Mouse (Mus musculus) spleen, postnatal 36 days (tissue): Measurements from ENCODE around the gene Rell1.

Experiments
- DNase-seq, 2 experiments: peaks; one replicate each; pipeline ENCODE4 v3.0.0; 2022; ENCODE audit warnings: low spot score in 2 of 2, mixed read lengths in 1 of 2

Gene Rell1

DNA sequence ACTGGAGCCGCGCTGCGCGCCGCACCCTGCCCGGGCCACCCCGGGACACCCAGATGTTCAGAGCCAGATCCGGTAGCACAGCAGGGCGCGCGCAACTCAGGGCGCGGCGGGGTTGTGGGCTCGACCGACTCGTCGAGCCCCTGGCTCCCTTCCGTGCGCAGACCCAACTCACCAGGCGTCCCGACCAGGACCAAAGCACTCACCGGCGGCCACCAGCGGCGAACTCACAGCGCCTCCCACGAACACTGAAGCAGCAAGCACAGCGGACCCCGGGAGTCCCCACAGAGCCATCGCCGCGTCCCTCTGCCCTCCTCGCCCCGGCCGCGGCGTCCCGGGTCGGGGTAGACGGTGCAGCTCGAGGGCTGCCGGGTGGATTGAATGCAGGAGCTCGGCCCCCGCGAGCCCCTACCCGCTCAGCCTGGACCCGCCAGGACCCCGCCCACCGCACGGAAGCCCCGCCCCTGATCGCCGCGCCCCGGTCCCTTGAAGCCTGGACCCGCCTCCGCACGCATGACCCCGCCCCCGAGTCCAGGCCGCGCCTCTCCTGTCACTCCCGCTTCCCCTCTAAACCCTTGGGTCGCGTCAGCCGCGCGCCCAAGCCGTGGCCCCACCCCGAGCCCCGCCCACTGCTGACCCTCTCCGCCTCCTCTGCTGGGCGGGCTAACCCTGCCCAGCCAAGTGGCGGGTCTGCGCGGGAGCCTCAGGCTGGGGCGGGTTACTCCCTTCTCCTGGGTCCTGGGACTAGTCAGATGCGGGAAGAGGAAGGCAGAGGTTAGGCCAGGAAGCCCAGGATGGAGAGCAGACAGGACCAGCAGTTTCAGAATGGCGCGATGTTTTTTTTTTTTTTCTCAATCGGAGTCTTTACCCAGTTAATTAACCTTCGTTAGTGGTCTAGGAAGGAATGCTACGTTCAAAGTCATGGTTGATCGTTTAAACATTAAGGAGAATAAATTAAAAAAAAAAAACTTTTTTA, at the start of gene Rell1:
TSS of gene Rell1 (minus strand) at position 455 of the 973 bp plus-strand sequence.
- DNase-seq, result peak; percentile 97 to 98

DNA sequence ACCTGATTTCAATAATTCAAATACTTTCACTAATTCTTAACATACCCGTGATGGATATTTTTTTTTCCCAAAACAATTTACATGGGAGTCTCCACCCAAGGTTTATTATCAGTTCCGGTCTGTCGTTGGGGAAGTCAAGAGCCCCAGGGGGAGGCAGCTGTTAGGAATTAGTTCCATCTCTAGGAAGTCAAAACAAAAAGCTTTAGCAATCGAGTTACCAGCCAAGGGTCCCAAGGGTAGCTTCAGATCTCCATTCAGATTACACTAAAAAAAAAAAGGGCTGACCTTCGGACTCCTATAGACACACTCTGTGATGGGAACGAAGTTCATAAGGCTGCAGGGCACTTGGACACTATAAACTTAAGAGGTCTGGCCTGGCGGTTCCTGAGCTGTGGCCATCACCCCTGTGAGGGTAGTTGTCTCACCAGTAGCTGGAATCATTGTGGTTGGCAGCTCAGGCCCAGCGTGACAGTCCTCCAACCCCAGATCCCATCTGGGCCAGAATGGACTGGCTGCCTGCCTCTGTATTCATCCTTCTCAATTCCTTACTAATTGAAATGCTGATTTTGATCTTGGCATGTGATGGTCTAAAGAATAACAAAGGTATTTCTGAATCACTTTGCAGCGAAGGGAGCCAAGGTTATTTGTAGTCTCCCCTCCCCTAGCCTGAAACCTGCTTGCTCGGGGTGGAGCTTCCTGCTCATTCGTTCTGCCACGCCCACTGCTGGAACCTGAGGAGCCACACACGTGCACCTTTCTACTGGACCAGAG, 44.1 kb upstream of the Rell1 start:
- no peak for DNase-seq

DNA sequence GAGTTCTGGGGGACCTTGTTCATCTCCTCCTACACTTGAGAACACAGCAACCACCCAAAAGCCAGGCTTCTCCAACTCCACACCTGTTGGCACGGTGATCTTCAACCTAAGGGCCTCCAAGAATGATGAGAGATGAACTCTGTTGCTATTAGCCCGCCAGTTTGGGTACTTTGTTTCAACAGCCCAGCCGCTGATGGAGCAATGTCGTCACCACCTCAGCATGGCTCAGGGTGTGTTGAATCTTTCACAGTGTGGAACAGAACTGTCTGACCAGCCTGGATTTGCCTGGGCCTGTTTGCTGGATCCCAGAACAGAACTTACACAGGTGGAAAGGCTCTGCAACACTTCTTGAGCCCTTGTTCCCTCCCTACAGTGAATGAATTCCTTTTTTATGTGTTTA, 37.9 kb upstream of the Rell1 start:
- no peak for DNase-seq

DNA sequence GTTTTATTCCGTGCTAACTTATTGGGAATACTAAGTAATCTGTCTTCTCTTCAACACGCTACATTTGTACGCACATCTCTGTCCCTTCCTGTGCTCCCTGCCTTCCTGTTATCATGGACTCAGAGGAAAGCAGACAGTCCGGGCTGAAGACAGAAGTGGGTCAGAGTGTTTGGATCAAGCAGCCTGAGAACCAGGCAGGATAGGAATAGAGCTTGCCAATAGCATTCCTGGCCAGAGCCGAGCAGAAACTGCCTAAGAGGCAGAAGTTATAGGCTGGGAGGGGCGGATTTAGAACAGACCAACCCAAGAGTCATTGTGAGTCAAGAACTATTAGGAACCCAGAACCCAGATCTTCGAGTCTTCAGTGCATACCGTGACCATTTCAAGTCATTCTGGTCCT, 34.6 kb upstream of the Rell1 start:
- DNase-seq, result no peak

DNA sequence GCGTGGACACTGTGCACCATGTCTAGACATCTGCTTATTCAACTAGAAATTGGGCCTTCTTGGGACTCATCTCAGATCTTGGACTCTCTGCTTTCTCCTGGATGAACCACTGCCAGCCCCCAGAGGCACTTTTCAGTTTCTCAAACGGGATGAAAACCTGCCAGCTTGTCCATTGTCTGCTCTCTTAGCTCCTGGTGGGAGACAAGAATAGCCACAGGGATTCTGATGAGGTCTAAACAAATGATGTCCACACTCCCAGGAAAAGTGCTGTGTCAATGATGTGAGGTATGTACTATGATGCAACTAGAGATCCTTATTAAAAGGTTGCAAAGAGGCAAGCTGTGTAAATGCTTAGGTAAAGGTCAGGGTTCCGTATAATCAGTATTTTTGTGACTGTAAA, 25.2 kb upstream of the Rell1 start:
- no peak for DNase-seq

DNA sequence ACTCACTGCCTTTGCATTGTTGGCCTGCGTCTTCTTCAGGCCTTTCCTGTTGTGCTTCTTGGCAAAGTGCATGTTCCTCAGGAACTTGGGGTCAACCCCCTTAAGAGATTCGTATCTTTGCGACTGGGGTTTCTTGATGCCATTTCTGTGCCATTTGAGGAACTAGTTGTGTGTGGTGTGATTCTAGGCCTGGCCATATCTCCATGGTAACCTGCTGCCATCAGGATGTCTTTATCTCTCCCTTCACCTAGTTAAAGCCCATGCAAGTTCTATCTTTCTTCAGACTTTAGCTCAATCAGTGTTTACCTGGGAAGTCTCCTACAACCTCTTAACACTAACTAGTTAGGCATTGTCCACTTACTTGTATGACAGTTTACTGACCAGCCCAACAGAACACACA, 22.0 kb upstream of the Rell1 start:
- no peak for DNase-seq

DNA sequence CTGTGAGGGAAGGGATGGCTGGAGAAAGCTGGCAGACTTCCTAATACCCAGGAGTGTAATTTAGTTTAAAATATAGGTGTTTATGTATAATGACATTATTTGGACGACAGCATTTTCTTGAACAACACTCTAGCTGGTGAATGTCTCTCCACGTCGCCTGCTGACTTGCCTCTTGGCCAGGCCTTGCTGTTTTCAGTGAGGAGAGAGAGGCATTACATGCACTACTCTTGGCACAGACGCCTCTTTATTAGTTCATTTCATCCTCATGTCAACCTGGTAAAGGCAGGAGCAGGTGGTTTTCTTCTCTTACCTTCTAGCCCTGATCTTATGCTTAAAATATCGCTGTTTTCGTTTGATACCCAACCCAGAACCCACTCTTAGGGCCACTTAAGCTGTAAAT, 17.6 kb upstream of the Rell1 start:
- no peak for DNase-seq

DNA sequence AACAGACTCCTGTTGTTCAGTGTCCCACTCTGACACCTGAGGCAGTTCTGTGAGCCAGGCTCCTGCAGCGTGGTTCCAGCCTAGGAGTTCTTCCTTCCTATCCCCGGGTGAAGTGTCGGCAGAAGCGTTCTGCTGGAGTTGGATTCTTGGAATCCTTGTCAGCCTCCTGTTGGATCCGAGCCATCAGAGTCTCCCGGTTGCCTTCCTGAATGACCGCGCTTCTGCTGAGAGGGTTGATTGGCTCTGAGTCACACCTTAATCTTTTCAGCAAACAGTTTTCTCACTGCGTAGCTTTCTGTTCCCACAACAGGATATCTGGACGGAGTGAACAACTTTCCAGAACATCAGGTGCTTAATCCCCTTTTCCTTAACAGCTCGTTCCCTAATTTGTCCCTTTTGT, 13.6 kb upstream of the Rell1 start:
- DNase-seq, result no peak

DNA sequence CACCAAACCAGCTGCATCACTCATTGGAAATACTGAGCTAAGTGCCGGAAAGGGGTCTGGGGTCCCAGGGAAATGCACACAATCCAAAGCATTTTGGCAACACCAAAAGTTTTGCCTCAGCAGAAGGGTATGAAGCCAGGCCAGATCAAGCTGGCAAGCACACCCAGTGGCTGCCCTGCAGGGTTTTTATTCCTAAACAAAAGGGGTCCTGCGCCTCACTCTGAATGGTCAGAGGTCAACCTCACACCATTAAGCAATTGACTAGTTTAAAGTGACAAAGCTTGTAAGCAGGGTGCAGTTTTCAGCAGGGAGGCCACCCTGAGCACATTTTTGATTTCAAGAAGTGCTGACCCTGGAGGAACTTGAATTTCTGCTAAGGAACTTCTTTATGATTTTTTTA, 2.3 kb upstream of the Rell1 start:
- DNase-seq, result no peak

DNA sequence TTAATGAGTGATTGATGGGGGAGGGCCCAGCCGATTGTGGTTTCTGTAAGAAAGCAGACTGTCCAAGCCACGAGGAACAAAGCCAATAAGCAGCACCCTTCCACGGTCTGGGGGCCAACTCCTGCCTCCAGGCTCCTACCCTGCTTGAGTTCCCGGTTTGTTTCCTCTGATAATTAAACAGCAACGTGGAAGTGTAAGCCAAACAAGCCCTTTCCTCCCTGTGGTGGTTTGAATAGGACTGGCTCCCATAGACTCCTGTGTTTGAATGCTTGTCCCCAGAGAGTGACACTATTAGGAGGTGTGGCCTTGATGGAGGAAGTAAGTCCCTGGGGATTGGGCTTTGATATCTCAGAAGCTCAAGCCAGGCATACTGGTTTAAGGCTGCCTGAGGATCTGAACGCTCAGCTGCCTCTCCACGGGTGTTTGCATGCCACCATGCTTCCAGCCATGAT, 1.6 kb upstream of the Rell1 start:
- DNase-seq, result peak; percentile 36 to 48

DNA sequence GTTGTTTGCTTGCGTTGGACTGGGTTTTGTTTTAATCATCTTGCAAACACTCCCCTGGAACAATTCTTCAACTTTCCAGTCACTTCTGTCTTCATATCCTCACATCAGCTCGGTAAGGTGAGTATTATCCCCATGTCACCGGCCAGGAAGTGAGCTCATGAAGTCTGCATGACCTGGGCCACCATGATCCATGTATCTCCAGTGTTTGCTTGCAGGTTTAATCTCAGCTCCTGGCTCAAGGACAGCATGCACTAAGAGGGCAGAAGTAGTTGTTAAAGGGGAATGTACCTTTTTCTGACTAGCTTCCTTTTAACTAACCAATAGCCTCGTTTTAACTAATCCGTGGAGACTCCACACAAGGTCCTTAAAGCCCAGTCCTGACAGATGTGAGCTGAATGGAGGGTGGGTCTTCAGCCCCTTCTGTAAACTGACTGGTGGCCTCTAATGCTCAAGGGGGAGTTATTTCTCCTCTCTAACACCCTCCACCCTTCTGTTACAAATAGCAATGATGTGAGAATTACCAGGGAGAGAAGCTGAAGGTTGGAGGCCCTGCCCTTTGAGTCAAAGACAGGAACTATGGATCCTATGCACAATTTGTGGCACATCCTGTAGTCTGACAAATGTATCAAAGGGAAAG, 897 bp upstream of the Rell1 start:
- no peak for DNase-seq

DNA sequence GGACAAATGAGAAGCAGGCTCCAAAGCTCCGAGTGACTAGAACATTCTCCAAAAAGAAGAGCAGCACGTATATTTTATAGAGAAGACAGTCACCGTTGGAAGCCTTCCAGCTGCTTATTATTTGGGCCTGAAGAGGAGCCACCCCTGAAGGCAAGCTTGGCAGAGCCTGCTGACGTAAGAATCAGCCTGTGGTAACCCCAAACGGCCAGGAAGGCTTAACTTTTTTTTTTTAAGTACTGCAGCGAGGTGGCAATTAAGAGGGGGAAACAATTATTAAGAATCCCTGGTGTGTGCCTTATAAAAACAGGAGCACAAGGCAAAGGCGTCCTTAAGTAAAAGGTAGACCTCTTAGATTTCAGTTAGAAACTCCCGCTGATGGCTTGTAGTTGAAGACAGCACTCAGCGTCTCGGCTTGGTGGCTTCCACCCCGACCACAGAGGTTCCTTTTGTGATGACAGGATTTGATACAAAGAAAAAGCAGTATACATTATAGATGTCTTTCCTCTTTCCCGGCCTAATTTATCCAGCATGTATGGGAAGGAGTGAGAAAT, 1.0 kb downstream of the Rell1 start:
- DNase-seq, result peak in 1 of 2 experiments; percentile 41

DNA sequence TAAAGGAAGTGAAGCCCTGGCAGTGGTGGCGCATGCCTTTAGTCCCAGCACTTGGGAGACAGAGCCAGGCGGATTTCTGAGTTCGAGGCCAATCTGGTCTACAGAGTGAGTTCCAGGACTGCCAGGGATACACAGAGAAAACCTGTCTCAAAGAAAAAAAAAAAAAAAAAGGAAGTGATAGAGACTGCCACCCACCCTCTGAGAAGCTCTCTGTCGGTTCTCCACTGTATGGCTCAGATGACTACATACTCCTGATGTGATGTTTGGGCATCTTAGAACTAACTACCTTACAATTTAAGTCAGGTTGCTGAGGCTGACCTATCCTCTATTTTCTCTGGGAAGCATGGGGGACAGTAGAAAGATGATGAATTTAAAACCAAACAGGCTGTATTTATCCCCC, 2.3 kb downstream of the Rell1 start:
- no peak for DNase-seq

DNA sequence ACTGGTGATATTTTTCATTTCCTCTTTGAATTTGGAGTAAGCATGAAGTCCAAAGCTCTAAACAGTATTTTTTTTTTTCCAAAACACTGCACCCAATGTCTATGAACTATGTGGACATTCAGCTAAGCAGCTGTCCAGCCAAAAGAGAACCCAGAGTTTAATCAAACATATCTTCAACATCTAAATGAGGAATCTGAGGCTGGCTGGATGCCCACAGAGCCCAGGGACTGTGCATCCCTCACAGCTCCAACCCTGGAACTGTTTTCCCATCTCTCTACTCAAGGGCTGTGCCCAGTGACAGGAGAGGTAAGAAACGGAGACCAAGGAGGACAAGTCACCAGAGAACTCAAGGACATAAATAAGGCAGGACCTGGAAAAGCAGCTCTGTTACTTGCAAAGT, 2.8 kb downstream of the Rell1 start:
- DNase-seq, result no peak

DNA sequence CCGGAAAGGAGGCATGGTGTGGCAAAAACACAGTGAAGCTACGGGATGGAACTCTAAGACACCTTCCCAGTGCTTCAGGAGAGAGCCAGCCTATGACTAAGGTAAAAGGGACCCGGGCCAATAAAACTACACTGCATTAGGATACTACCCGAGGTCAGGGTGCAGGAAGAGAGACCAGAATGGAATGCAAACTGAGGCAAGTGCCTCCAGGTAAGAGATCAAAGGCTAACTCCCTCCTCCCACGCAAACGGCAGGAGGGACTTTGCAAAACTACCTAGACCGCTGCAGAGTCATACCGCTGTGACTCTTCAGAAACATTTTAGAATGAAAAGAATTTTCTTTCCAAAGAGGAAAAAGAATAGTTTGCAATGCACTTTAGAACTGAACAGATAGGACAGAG, 4.1 kb downstream of the Rell1 start:
- no peak for DNase-seq

DNA sequence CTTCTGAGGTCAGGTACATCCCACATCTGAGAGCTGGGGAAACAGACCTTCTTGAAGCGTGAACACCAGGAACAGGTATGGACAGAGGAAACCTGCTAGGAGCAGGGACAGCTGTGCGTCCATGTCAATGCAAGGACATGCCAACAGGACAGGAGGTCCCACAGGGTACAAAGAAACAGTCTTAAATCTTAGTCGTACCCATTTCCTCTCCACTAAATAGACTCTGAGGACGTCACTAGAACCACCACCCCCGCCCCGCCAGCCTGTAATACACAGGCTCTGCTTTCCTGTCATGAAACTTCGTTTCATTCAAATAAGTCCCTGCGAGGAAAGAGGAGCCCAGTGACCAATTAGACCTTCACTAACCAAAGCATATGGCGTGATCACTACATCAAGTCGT, 7.0 kb downstream of the Rell1 start:
- no peak for DNase-seq

DNA sequence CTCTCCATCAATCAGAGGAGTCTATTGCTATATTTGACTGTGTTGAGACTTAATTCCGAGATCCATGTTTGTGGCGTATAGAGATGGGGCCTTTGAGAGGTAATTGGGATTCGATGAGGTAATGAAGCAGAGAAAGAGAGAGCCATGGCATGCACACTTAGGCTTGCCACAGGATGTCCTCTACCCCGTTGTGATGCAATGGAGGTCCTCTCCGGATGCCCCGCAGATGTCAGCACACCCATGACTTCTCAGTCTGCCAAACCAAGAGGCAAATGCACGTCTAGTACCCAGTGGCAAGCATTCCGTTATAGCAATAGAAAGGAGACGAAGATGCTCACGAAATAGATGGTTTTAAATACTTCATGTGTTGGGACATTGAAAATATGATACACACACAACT, 8.1 kb downstream of the Rell1 start:
- DNase-seq, result no peak

DNA sequence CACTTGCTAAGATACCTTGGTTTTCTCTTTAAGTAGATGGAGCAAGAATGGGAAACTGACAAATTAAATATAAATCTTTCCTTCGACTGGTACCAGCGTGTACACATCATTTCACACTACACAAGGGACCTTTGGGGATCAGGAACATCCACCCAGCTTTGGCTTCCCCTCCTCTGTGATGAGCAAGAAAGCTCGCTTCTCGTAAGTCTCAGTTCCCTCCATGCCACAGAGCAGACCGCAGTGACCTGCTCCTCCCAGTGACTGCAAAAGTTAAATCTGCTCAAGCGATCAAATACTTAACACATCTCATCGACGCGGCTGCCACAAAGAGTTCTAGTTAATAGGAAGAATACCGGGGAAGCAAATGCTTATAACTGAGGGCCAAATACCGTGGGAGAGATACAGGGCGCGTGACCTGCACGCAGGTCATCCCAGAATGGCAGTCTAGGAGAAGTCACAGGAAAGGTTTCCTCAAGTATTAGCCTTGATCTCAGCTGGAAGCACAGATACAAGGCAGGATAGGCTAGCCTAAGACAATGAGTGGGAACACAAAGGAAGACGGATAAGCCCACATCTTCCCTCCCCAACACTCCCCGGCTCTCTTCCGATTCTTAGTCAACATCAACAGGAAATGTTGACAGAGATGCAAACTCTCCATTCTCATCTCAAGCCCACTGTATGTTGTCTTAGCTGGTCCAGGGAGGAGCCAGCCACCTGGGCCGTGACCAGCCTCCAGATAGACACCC, 9.6 kb downstream of the Rell1 start:
- no peak for DNase-seq

DNA sequence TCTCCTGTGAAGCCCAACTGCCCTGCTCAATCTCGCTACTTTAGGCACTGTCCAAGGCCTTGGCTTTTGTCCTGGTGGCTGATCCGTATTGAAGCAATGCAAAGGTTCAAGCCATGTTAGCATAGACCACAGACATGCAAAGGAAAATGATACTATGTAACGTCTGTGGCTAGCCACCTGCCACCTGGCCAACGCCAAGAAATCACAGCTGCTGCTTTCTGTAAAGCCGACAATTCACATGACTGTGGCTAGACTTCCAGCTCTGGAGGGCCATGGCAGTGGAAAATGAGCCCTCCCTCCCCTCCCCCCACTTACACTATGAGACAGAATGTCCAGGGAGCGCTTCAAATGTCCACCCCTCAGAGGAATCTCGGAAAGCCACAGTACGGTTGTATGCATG, 11.1 kb downstream of the Rell1 start:
- no peak for DNase-seq

DNA sequence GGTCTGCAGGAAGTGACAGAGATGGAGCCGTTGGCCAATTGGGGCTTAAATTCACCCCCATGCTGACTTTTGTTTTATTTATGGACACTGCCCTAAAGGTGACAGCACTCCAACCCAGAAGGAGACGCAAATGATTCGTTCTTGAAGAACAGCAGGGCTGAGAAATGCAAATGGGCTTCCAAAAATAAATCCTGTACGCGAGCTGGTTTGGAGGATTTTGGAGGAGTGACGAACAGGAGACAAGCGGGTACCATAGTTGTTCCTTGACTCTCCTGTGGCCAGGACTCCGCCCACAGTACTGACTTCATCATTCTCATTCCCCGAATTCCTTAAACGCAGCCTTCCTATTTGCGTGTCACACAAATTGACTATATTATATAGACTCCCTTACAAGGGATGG, 12.3 kb downstream of the Rell1 start:
- DNase-seq, result no peak

DNA sequence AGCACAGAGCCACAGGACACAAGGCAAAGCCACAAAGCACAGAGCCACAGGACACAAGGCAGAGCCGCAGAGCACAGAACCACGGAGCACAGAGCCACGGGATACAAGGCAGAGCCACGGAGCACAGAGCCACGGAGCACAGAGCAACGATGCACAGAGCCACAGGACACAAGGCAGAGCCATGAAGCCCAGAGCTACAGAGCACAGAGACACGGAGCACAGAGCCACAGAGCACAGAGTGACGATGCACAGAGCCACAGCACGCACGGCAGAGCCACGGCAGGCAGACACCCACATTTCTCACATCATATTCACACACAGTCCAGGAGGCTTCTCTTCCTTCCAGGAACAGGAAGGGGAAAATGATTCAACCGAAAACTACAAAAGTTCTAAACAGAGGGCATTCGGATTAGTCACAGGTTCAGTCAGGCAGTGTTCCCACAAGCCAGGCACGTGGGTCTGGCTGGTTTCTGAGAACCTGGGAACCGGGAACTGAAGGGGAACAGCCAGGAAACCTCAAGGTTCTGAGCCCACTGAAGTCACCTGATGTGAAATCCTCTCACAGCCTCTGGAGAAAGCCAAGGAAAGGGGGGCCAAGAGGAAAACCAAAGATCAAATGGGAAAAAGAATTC, 15.2 kb downstream of the Rell1 start:
- DNase-seq, result no peak
